Mouse (Mus musculus): ENCODE measurements around the gene Nr1d1. TPM values are rescaled to one million over a fixed set of nuclear protein-coding genes. Genes with fewer than 3 reads are reported as not detected.
A peak's percentile ranks its signal among the peaks of the same experiment; 100 is the strongest.

Gene Nr1d1
- total RNA-seq, 2 experiments from 2014 or later = 56.3 to 152 TPM

DNA sequence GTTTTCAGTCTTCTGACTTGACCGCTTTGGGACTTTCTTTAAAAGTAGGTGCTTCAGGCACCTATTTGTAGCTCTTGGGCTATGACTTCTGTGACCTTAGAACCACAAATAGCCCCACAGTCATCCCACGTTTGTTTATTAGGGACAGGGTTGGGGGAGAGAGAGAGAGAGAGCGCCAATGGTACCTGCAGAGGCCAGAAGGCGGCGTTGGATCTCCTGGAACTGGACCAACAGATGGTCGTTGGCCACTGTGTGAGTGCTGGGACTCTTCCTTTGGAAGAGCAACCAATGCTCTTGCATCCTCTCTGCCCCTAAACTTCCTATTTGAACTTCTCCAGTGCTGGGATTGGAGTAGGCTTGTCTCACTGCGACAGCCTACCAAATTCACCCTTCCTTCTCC lies 12.1 kb upstream of the Nr1d1 start:
- intact Hi-C loops (cut with DNase I) = loop anchor here (2.0 kb wide), 2 partner anchors 14 to 68 kb away; no protein-coding TSS in a partner anchor
- H3K27ac ChIP-seq = peak overlapping the region; percentile 100
- H3K4me3 ChIP-seq = peak overlapping the region; percentile 72
- peak; percentile 80 for DNase-seq
- no peak for TF ChIP-seq CTCF (IDR thresholded peaks at IDR 0.05)

DNA sequence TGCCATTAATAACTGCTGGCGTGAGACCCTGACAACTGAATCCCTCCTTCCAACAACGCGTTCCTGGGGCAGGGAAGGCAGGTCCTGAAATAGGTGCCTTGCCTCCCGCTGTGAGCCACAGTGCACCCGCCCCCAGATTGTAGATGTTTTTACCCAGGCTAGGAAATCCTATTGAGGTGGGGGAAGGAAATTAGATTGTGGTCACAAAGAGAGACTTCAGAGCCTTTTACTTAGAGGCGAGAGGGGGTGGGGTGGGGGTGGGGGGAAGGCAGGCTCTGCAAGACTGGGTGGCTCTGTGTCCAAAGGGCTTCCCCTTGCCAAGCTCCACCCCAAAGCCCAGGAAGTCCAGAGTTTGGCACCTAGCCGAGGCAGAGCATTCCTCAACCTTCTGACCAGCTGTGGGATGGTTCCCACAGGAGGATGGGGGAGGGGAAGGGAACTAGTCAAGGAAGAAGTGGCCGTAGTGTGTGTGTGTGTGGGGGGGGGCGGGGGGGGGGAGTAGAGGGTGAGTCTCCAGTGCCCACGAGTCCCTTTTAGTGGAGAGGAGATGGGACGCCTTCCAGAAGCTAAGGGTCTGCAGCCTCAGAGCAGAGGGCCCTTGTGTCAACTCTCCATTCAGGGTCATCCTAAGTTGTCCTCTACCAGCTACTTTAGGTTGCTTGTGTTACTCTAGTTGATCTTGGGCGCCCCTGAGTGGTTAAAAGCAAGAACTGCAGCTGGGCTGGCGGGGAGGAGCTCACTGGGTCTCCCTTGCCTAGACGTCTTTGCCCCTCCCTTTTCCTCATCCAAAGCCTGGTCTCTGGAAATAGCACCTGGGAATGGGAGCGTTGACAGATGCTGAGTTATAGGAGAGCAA lies 11.5 kb upstream of the Nr1d1 start:
- DNase-seq = peak; percentile 97
- TF ChIP-seq CTCF (IDR thresholded peaks at IDR 0.05) = peak; percentile 81
- intact Hi-C loops (cut with DNase I) = loop anchor here (1.0 to 2.0 kb wide), 3 partner anchors 14 to 68 kb away; no protein-coding TSS in a partner anchor
- Histone ChIP-seq H3K4me3 (peak overlapping the region; percentile 72), H3K27ac (peak overlapping the region; percentile 100)

DNA sequence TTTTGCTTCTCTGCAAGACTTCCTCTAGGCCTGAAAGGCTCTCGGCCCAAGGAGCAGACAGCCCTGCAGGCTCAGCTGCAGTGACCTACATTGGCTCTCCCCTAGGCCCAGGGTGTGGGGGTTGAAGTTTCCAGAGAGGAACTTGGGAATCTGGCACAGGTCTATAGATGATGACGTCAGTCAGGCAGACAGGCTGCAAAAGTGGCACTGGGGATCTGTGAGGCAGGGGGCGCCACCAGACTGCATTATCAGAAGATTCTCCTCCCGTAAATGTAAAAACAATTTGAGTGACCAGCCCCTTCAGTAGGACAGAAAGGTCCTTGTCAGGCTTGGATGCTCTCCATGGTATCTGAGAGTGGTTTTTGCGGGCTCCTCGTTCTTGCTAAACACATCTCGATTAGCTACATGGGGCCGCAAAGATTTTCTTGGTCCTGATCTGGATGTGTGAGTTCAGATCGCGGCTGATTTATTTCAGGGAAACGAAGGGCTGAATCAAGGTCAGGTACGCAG lies 10.7 kb upstream of the Nr1d1 start:
- DNase-seq = peak; percentile 89
- intact Hi-C loops (cut with DNase I) = loop anchor here (1.0 to 2.0 kb wide), 3 partner anchors 13 to 67 kb away; no protein-coding TSS in a partner anchor

GRCm38 (mm10) chr11:98785214-98785613 lies 10.1 kb upstream of the Nr1d1 start:
- Histone ChIP-seq H3K4me3 (peak overlapping the region; percentile 72), H3K27ac (peak overlapping the region; percentile 100)
- TF ChIP-seq CTCF (IDR thresholded peaks at IDR 0.05) = no peak
- intact Hi-C loops (cut with DNase I) = no loop called here
- DNase-seq = peak; percentile 90

More for the DNA sequence above, 10.7 kb upstream of the Nr1d1 start:
- Histone ChIP-seq H3K4me3 (peak overlapping the region; percentile 72), H3K27ac (peak overlapping the region; percentile 100)
- TF ChIP-seq CTCF (IDR thresholded peaks at IDR 0.05) = peak; percentile 74

GRCm38 (mm10) chr11:98784139-98784538 lies 9.0 kb upstream of the Nr1d1 start:
- Histone ChIP-seq H3K4me3 (peak overlapping the region; percentile 72), H3K27ac (peak overlapping the region; percentile 100)
- TF ChIP-seq CTCF (IDR thresholded peaks at IDR 0.05) = no peak
- peak; percentile 25 for DNase-seq
- intact Hi-C loops (cut with DNase I) = no loop called here

GRCm38 (mm10) chr11:98783236-98783696 lies 8.1 kb upstream of the Nr1d1 start:
- intact Hi-C loops (cut with DNase I) = loop anchor here (1.0 kb wide), 1 partner anchor 8 kb away; the partner anchor contains the start of gene Nr1d1
- TF ChIP-seq CTCF (IDR thresholded peaks at IDR 0.05) = peak; percentile 30
- Histone ChIP-seq H3K4me3 (peak overlapping the region; percentile 72), H3K27ac (peak overlapping the region; percentile 100)
- peak; percentile 99 for DNase-seq

- Histone ChIP-seq H3K27ac (peak overlapping the region; percentile 100), H3K4me3 (peak overlapping the region; percentile 72)
- TF ChIP-seq CTCF (IDR thresholded peaks at IDR 0.05) = no peak
- intact Hi-C loops (cut with DNase I) = loop anchor here (1.0 kb wide), 1 partner anchor 7 kb away; the partner anchor contains the start of gene Nr1d1
- DNase-seq = peak; percentile 67
Observed at GRCm38 (mm10) chr11:98782651-98783235, 7.6 kb upstream of the Nr1d1 start.

DNA sequence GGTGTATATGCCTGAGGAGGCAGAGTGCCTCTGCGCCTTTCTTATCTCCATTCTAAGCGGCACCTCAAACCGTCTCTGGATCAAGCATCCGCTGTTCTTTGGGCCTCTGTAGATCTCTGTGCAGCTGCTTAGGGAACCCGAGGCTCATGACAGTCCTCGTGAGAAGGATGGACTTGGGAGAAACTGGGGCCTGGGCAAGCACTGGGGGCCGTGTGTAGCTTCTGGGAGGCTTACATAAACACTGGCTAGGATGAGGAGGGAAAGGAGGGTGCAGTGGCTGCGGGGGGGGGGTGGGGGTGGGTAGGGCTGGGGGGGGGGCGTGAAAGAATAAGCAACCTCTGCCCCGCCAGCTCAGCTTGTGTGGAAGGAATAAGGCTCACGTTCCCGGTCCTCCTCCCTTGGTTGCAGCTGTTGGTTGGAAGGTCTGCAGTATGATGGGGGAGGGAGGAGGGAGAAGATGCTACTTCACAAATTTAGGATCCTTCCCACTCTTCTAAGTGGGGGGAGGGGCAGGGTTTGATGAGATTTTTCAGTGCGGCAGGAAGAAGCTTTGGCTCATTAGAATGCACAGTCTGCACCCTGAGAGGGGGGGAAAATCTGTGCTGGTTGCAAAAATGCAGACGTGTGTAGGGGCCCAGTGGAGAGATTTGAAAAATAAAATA lies 6.8 kb upstream of the Nr1d1 start:
- TF ChIP-seq CTCF (IDR thresholded peaks at IDR 0.05) = no peak
- peak overlapping the region; percentile 100 for H3K27ac ChIP-seq
- peak overlapping the region; percentile 72 for H3K4me3 ChIP-seq
- peak; percentile 79 for DNase-seq
- intact Hi-C loops (cut with DNase I) = no loop called here

DNA sequence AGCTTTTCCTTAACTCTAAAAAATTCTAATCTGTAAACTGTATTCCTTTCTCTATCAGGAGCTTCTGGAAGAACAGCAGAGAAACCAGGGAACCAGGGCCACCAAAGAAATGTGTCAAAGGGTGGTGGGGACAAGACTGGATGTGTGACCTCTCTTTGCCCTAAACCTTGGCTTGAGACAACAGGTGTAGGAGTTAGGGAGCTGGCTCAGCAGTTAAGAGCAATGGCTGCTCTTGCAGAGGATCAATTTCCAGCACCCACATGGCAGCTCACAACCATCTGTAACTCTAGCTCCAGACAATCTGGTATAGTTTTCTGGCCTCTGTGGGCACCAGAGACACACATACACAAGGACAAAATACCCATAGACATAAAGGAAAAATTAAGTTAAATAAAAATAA lies 2.8 kb upstream of the Nr1d1 start:
- intact Hi-C loops (cut with DNase I) = no loop called here
- DNase-seq = peak; percentile 21
- no peak for TF ChIP-seq CTCF (IDR thresholded peaks at IDR 0.05)
- Histone ChIP-seq H3K27ac (peak overlapping the region; percentile 100), H3K4me3 (no peak overlapping the region; the same call in 1 of the 2 replicates)

GRCm38 (mm10) chr11:98776843-98777590 lies 1.9 kb upstream of the Nr1d1 start:
- TF ChIP-seq CTCF (IDR thresholded peaks at IDR 0.05) = no peak
- Histone ChIP-seq H3K4me3 (peak overlapping the region; percentile 87), H3K27ac (peak overlapping the region; percentile 100)
- DNase-seq = peak; percentile 75
- intact Hi-C loops (cut with DNase I) = no loop called here

DNA sequence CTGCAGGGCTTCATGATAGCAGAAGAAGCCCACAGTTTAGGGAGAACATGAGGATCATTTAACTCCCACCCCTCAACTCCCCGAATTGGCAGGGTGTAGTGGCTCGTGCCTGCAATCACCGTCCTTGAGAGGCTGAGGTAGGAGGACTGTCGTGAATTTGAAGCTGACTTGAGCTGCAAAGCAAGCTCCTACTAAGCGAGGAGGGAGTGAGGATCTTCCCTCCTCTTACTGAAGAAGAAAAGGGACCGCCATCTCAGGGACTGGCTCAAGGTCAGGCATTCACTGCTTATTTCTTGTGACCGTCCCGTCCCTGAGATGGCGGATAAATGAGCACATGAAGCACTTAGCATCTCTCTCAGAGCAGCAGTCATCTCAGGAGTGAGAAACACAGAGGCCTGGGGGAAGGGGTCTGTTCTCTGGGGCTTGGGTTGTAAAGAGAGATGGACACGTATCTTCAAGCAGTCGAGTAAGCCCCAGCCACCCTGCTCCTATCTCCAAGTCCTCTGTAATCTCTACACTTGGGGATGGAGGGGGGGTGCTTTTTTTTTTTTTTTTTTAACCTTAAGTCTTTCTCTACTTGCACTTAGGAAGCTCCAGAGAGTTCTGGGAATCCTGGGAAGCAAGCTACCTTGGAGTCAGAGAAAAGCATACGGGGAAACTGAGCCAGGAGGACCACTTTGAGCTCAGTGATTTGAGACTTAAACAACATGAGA lies 1.1 kb upstream of the Nr1d1 start:
- intact Hi-C loops (cut with DNase I) = no loop called here
- H3K27ac ChIP-seq = peak overlapping the region; percentile 100
- DNase-seq = peak; percentile 29
- H3K4me3 ChIP-seq = peak overlapping the region; percentile 87
- TF ChIP-seq CTCF (IDR thresholded peaks at IDR 0.05) = no peak
